Mouse (Mus musculus): ENCODE data around the gene Cd300lf. TPM values are rescaled to one million over a fixed set of nuclear protein-coding genes. Genes with fewer than 3 reads are reported as not detected.
A peak's percentile ranks its signal among the peaks of the same experiment; 100 is the strongest.

Gene Cd300lf
- polyA plus RNA-seq, 1 experiment: 6.9 TPM

GRCm38 (mm10) chr11:115176399-115177190 is 42.8 kb upstream of the Cd300lf start:
- Histone ChIP-seq H3K36me3 (ENCODE audit: control insufficient read depth, insufficient read depth, low read length) (peaks cover 83% of the 10 kb centered on the region), H3K4me1 (ENCODE audit: control insufficient read depth, insufficient read depth, insufficient read length, low read length) (peaks cover 78% of the 10 kb centered on the region), H3K27me3 (ENCODE audit: control insufficient read depth, insufficient read depth, low read length) (no peaks in the 10 kb centered on the region), H3K27ac (ENCODE audit: insufficient read depth, low read depth, low read length) (peak overlapping the region; percentile 93), H3K4me3 (ENCODE audit: low read depth, low read length) (peak overlapping the region; percentile 58)
- WGBS: 78% methylated on average over 24 of the region's 24 CpGs
- no peak for TF ChIP-seq POLR2A (IDR thresholded peaks at IDR 0.05; ENCODE audit: low read depth, low read length)
- no peak for TF ChIP-seq CTCF (IDR thresholded peaks at IDR 0.05; ENCODE audit: extremely low read depth, insufficient read length, insufficient replicate concordance, low read depth, low read length)

GRCm38 (mm10) chr11:115173549-115174339 is 40.0 kb upstream of the Cd300lf start:
- Histone ChIP-seq H3K4me3 (ENCODE audit: low read depth, low read length) (peak overlapping the region; percentile 54), H3K4me1 (ENCODE audit: control insufficient read depth, insufficient read depth, insufficient read length, low read length) (peaks cover 71% of the 10 kb centered on the region), H3K27me3 (ENCODE audit: control insufficient read depth, insufficient read depth, low read length) (no peaks in the 10 kb centered on the region), H3K27ac (ENCODE audit: insufficient read depth, low read depth, low read length) (peak overlapping the region; percentile 77), H3K36me3 (ENCODE audit: control insufficient read depth, insufficient read depth, low read length) (peaks cover 77% of the 10 kb centered on the region)
- 24% methylated on average over 16 of the region's 16 CpGs for WGBS
- TF ChIP-seq CTCF (IDR thresholded peaks at IDR 0.05; ENCODE audit: extremely low read depth, insufficient read length, insufficient replicate concordance, low read depth, low read length): peak; percentile 8; the same call in 1 of the 2 replicates
- no peak for TF ChIP-seq POLR2A (IDR thresholded peaks at IDR 0.05; ENCODE audit: low read depth, low read length)

GRCm38 (mm10) chr11:115172825-115173287 is 39.1 kb upstream of the Cd300lf start:
- Histone ChIP-seq H3K4me3 (ENCODE audit: low read depth, low read length) (peak overlapping the region; percentile 43), H3K36me3 (ENCODE audit: control insufficient read depth, insufficient read depth, low read length) (peaks cover 78% of the 10 kb centered on the region), H3K27ac (ENCODE audit: insufficient read depth, low read depth, low read length) (peak overlapping the region; percentile 85), H3K4me1 (ENCODE audit: control insufficient read depth, insufficient read depth, insufficient read length, low read length) (peaks cover 71% of the 10 kb centered on the region), H3K27me3 (ENCODE audit: control insufficient read depth, insufficient read depth, low read length) (no peaks in the 10 kb centered on the region)
- no peak for TF ChIP-seq POLR2A (IDR thresholded peaks at IDR 0.05; ENCODE audit: low read depth, low read length)
- peak; percentile 9; the same call in 1 of the 2 replicates for TF ChIP-seq CTCF (IDR thresholded peaks at IDR 0.05; ENCODE audit: extremely low read depth, insufficient read length, insufficient replicate concordance, low read depth, low read length)
- WGBS: 16% methylated on average over 4 of the region's 4 CpGs

- Histone ChIP-seq H3K27me3 (ENCODE audit: control insufficient read depth, insufficient read depth, low read length) (no peaks in the 10 kb centered on the region), H3K27ac (ENCODE audit: insufficient read depth, low read depth, low read length) (peak overlapping the region; percentile 47; the same call in 1 of the 2 replicates), H3K4me3 (ENCODE audit: low read depth, low read length) (peak overlapping the region; percentile 41), H3K4me1 (ENCODE audit: control insufficient read depth, insufficient read depth, insufficient read length, low read length) (peaks cover 60% of the 10 kb centered on the region), H3K36me3 (ENCODE audit: control insufficient read depth, insufficient read depth, low read length) (peaks cover 71% of the 10 kb centered on the region)
- WGBS: 29% methylated on average over 8 of the region's 8 CpGs
- TF ChIP-seq POLR2A (IDR thresholded peaks at IDR 0.05; ENCODE audit: low read depth, low read length) (0 out of 2 replicates have a peak, but pooled peaks have one; percentile 13), CTCF (IDR thresholded peaks at IDR 0.05; ENCODE audit: extremely low read depth, insufficient read length, insufficient replicate concordance, low read depth, low read length) (peak; percentile 13; the same call in 1 of the 2 replicates)
Measured at GRCm38 (mm10) chr11:115171125-115171524, 37.3 kb upstream of the Cd300lf start.

GRCm38 (mm10) chr11:115169430-115169829 is 35.6 kb upstream of the Cd300lf start:
- no peak for TF ChIP-seq POLR2A (IDR thresholded peaks at IDR 0.05; ENCODE audit: low read depth, low read length)
- no peak for TF ChIP-seq CTCF (IDR thresholded peaks at IDR 0.05; ENCODE audit: extremely low read depth, insufficient read length, insufficient replicate concordance, low read depth, low read length)
- H3K4me3 ChIP-seq (ENCODE audit: low read depth, low read length): no peak overlapping the region; the same call in 1 of the 2 replicates
- 82% methylated on average over 4 of the region's 4 CpGs for WGBS
- H3K27me3 ChIP-seq (ENCODE audit: control insufficient read depth, insufficient read depth, low read length): no peaks in the 10 kb centered on the region
- peak overlapping the region; percentile 11; the same call in 1 of the 2 replicates for H3K27ac ChIP-seq (ENCODE audit: insufficient read depth, low read depth, low read length)
- H3K36me3 ChIP-seq (ENCODE audit: control insufficient read depth, insufficient read depth, low read length): peaks cover 63% of the 10 kb centered on the region
- peaks cover 50% of the 10 kb centered on the region for H3K4me1 ChIP-seq (ENCODE audit: control insufficient read depth, insufficient read depth, insufficient read length, low read length)

GRCm38 (mm10) chr11:115167631-115168249 is 33.9 kb upstream of the Cd300lf start:
- WGBS: 71% methylated on average over 8 of the region's 8 CpGs
- TF ChIP-seq CTCF (IDR thresholded peaks at IDR 0.05; ENCODE audit: extremely low read depth, insufficient read length, insufficient replicate concordance, low read depth, low read length) (no peak), POLR2A (IDR thresholded peaks at IDR 0.05; ENCODE audit: low read depth, low read length) (no peak)
- Histone ChIP-seq H3K27ac (ENCODE audit: insufficient read depth, low read depth, low read length) (peak overlapping the region; percentile 70), H3K27me3 (ENCODE audit: control insufficient read depth, insufficient read depth, low read length) (no peaks in the 10 kb centered on the region), H3K4me1 (ENCODE audit: control insufficient read depth, insufficient read depth, insufficient read length, low read length) (peaks cover 34% of the 10 kb centered on the region), H3K36me3 (ENCODE audit: control insufficient read depth, insufficient read depth, low read length) (peaks cover 54% of the 10 kb centered on the region), H3K4me3 (ENCODE audit: low read depth, low read length) (peak overlapping the region; percentile 56)

All from small intestine, adult 2 months (tissue).